Mouse (Mus musculus) MEL (cell line): ENCODE measurements around the gene Morc1. TPM values are rescaled to one million over a fixed set of nuclear protein-coding genes. Genes with fewer than 3 reads are reported as not detected.

Source experiments
- DNase-seq: peaks from one replicate; pipeline ENCODE4 v3.0.0; 2011; ENCODE audit warnings: low read depth, low spot score
- H3K27ac ChIP-seq: 2 replicates; pipeline ENCODE4 v1.5.1; 2012; ENCODE audit warnings: low read depth, mild to moderate bottlenecking, control low read depth, low read length, moderate library complexity; ENCODE audit not compliant: control insufficient read depth
- H3K27me3 ChIP-seq, 2 experiments: fragments of 150-350 bp in 1 of 2; sonication (generic) in 1 of 2; 2 replicates each; pipeline ENCODE4 v1.6.1; 2012; ENCODE audit warnings: low read length in 2 of 2, mild to moderate bottlenecking in 2 of 2, improper control_type of control experiment in 1 of 2, moderate library complexity in 1 of 2; ENCODE audit not compliant: insufficient read depth in 2 of 2, control insufficient read depth in 1 of 2
- H3K36me3 ChIP-seq, 2 experiments: 2 replicates each; pipeline ENCODE4 v1.6.1; 2012 to 2014; ENCODE audit warnings: low read length in 2 of 2, improper control_type of control experiment in 1 of 2, inconsistent platforms in 1 of 2, mild to moderate bottlenecking in 1 of 2; ENCODE audit not compliant: insufficient read depth in 2 of 2, control insufficient read depth in 1 of 2
- H3K4me1 ChIP-seq, 2 experiments: fragments of 150-350 bp in 1 of 2; sonication (generic) in 1 of 2; 2 replicates each; pipeline ENCODE4 v1.6.1; 2012; ENCODE audit warnings: low read length in 2 of 2, improper control_type of control experiment in 1 of 2, mild to moderate bottlenecking in 1 of 2; ENCODE audit not compliant: insufficient read depth in 2 of 2, control insufficient read depth in 1 of 2
- H3K4me3 ChIP-seq, 2 experiments: fragments of 150-350 bp in 1 of 2; sonication (generic) in 1 of 2; 2 replicates each; pipeline ENCODE4 v1.5.1; 2012; ENCODE audit warnings: low read depth in 2 of 2, low read length in 2 of 2, mild to moderate bottlenecking in 2 of 2, moderate library complexity in 2 of 2, control low read depth in 1 of 2, improper control_type of control experiment in 1 of 2; ENCODE audit not compliant: control insufficient read depth in 1 of 2, insufficient read depth in 1 of 2
- H3K79me2 ChIP-seq: 2 replicates; pipeline ENCODE4 v1.6.1; 2012; ENCODE audit warnings: mild to moderate bottlenecking, low read length, moderate library complexity; ENCODE audit not compliant: control insufficient read depth, poor library complexity, insufficient read depth
- H3K9ac ChIP-seq: 2 replicates; pipeline ENCODE4 v1.6.1; 2012; ENCODE audit warnings: low read depth, mild to moderate bottlenecking, control low read depth, low read length, moderate library complexity; ENCODE audit not compliant: control insufficient read depth, poor library complexity, severe bottlenecking
- H3K9me3 ChIP-seq: fragments of 150-350 bp; sonication (generic); replicated peaks from 2 replicates; pipeline ENCODE4 v1.6.1; 2012; ENCODE audit warnings: mild to moderate bottlenecking, low read length, improper control_type of control experiment, moderate library complexity; ENCODE audit not compliant: insufficient read depth
- CTCF ChIP-seq, 3 experiments: IDR thresholded peaks in 2 of 3; conservative IDR thresholded peaks in 1 of 3; 2 replicates each; pipeline ENCODE4 v1.5.1; 2011 to 2012; ENCODE audit warnings: low read length in 3 of 3, low read depth in 2 of 3, mild to moderate bottlenecking in 2 of 3, improper control_type of control experiment in 1 of 3, inconsistent platforms in 1 of 3, mixed read lengths in 1 of 3, moderate library complexity in 1 of 3; ENCODE audit not compliant: control insufficient read depth in 1 of 3, insufficient read depth in 1 of 3, poor library complexity in 1 of 3, severe bottlenecking in 1 of 3
- E2F4 ChIP-seq: IDR thresholded peaks from 2 replicates; pipeline ENCODE4 v1.6.1; 2011; ENCODE audit warnings: low read depth, low read length, improper control_type of control experiment, borderline replicate concordance
- ELF1 ChIP-seq: IDR thresholded peaks from 2 replicates; pipeline ENCODE4 v1.6.1; 2014; ENCODE audit warnings: low read depth, mild to moderate bottlenecking, inconsistent platforms, low read length, improper control_type of control experiment, moderate library complexity
- ETS1 ChIP-seq: IDR thresholded peaks from 2 replicates; pipeline ENCODE4 v1.6.1; 2012; ENCODE audit warnings: low read depth, mild to moderate bottlenecking, inconsistent platforms, low read length, improper control_type of control experiment, moderate library complexity
- GABPA ChIP-seq: IDR thresholded peaks from 2 replicates; pipeline ENCODE4 v1.6.1; 2012; ENCODE audit warnings: low read depth, mild to moderate bottlenecking, inconsistent platforms, low read length, improper control_type of control experiment, moderate library complexity
- KAT2A ChIP-seq: conservative IDR thresholded peaks from 2 replicates; pipeline ENCODE4 v1.6.1; 2012; ENCODE audit warnings: low read depth, low read length, improper control_type of control experiment, inconsistent platforms
- MAFK ChIP-seq: IDR thresholded peaks from 2 replicates; pipeline ENCODE4 v1.6.1; 2011; ENCODE audit warnings: low read depth, mild to moderate bottlenecking, low read length, improper control_type of control experiment, borderline replicate concordance
- MAX ChIP-seq: IDR thresholded peaks from 2 replicates; pipeline ENCODE4 v1.6.1; 2011; ENCODE audit warnings: low read length, improper control_type of control experiment
- MAZ ChIP-seq: IDR thresholded peaks from 2 replicates; pipeline ENCODE4 v1.6.1; 2012; ENCODE audit warnings: low read depth, mild to moderate bottlenecking, inconsistent platforms, low read length, improper control_type of control experiment
- MEF2A ChIP-seq: IDR thresholded peaks from 2 replicates; pipeline ENCODE4 v1.6.1; 2014; ENCODE audit warnings: low read depth, mild to moderate bottlenecking, inconsistent platforms, low read length, improper control_type of control experiment; ENCODE audit not compliant: poor library complexity, insufficient replicate concordance, severe bottlenecking; ENCODE audit errors: extremely low read depth
- MXI1 ChIP-seq: IDR thresholded peaks from 2 replicates; pipeline ENCODE4 v1.6.1; 2011; ENCODE audit warnings: mild to moderate bottlenecking, low read depth, low read length, improper control_type of control experiment
- MYB ChIP-seq: IDR thresholded peaks from 2 replicates; pipeline ENCODE4 v1.6.1; 2011; ENCODE audit warnings: mild to moderate bottlenecking, low read depth, low read length, improper control_type of control experiment
- MYC ChIP-seq: IDR thresholded peaks from 2 replicates; pipeline ENCODE4 v1.6.1; 2011; ENCODE audit warnings: low read depth, mild to moderate bottlenecking, low read length, improper control_type of control experiment, moderate library complexity
- NELFE ChIP-seq: IDR thresholded peaks from 2 replicates; pipeline ENCODE4 v1.6.1; 2011; ENCODE audit warnings: low read depth, low read length, improper control_type of control experiment
- NRF1 ChIP-seq: IDR thresholded peaks from 2 replicates; pipeline ENCODE4 v1.6.1; 2014; ENCODE audit warnings: low read depth, mild to moderate bottlenecking, inconsistent platforms, low read length, improper control_type of control experiment, moderate library complexity; ENCODE audit not compliant: poor library complexity, insufficient read depth, severe bottlenecking
- POLR2A ChIP-seq, 2 experiments: IDR thresholded peaks; 2 replicates each; pipeline ENCODE4 v1.6.1; 2011 to 2012; ENCODE audit warnings: low read length in 2 of 2, mild to moderate bottlenecking in 2 of 2, control low read depth in 1 of 2, improper control_type of control experiment in 1 of 2, low read depth in 1 of 2, moderate library complexity in 1 of 2; ENCODE audit not compliant: control insufficient read depth in 1 of 2, insufficient read depth in 1 of 2, poor library complexity in 1 of 2
- POLR2AphosphoS2 ChIP-seq: IDR thresholded peaks from 2 replicates; pipeline ENCODE4 v1.6.1; 2011; ENCODE audit warnings: low read length, improper control_type of control experiment
- POLR2AphosphoS5 ChIP-seq: IDR thresholded peaks from 2 replicates; pipeline ENCODE4 v1.6.1; 2012; ENCODE audit warnings: low read depth, borderline replicate concordance, mild to moderate bottlenecking, inconsistent platforms, low read length, moderate library complexity, mixed read lengths
- RAD21 ChIP-seq: IDR thresholded peaks from 2 replicates; pipeline ENCODE4 v1.6.1; 2011; ENCODE audit warnings: mild to moderate bottlenecking, low read depth, low read length, improper control_type of control experiment
- SIN3A ChIP-seq: IDR thresholded peaks from 2 replicates; pipeline ENCODE4 v1.6.1; 2012; ENCODE audit warnings: low read length, improper control_type of control experiment, inconsistent platforms
- TAL1 ChIP-seq: IDR thresholded peaks from 2 replicates; pipeline ENCODE4 v1.6.1; 2012; ENCODE audit warnings: mild to moderate bottlenecking, inconsistent platforms, low read length, moderate library complexity, mixed read lengths
- TBP ChIP-seq: IDR thresholded peaks from 2 replicates; pipeline ENCODE4 v1.8.0; 2011; ENCODE audit warnings: low read depth, low read length, improper control_type of control experiment
- UBTF ChIP-seq: IDR thresholded peaks from 2 replicates; pipeline ENCODE4 v1.6.1; 2012; ENCODE audit warnings: low read depth, mild to moderate bottlenecking, inconsistent platforms, low read length, improper control_type of control experiment, moderate library complexity, borderline replicate concordance; ENCODE audit not compliant: insufficient read depth
- USF2 ChIP-seq, 2 experiments: IDR thresholded peaks; 2 replicates each; pipeline ENCODE4 v1.6.1; 2011 to 2012; ENCODE audit warnings: improper control_type of control experiment in 2 of 2, low read length in 2 of 2, borderline replicate concordance in 1 of 2, inconsistent platforms in 1 of 2, low read depth in 1 of 2, mild to moderate bottlenecking in 1 of 2; ENCODE audit not compliant: insufficient read depth in 1 of 2
- ZC3H11A ChIP-seq: IDR thresholded peaks from 2 replicates; pipeline ENCODE4 v1.6.1; 2012; ENCODE audit warnings: low read depth, mild to moderate bottlenecking, inconsistent platforms, low read length, improper control_type of control experiment
- ZKSCAN1 ChIP-seq: IDR thresholded peaks from 2 replicates; pipeline ENCODE4 v1.6.1; 2012; ENCODE audit warnings: low read depth, mild to moderate bottlenecking, inconsistent platforms, low read length, improper control_type of control experiment, moderate library complexity
- ZNF384 ChIP-seq: IDR thresholded peaks from 2 replicates; pipeline ENCODE4 v1.6.1; 2012; ENCODE audit warnings: low read depth, mild to moderate bottlenecking, inconsistent platforms, low read length, improper control_type of control experiment
- polyA plus RNA-seq, 2 experiments: library from polyadenylated mRNA; stranded (reverse) in 1 of 2; unstranded in 1 of 2; fragments of >175 nt in 1 of 2; fragments of >200 nt in 1 of 2; gene quantifications; 2 replicates each; pipeline versions ENCODE4 v1.2.1 to v1.2.4; 2012; ENCODE audit warnings: low replicate concordance in 2 of 2, low read depth in 1 of 2; ENCODE audit not compliant: insufficient read length in 2 of 2, insufficient read depth in 1 of 2, missing spikeins in 1 of 2
- total RNA-seq: library from RNA; depleted of rRNA; stranded (reverse); fragments of 300-350 nt; gene quantifications from 2 replicates; pipeline ENCODE4 v1.2.3, GENCODE M21; 2012

Morc1 gene
- total and polyA plus RNA-seq, 3 experiments: not detected

DNA sequence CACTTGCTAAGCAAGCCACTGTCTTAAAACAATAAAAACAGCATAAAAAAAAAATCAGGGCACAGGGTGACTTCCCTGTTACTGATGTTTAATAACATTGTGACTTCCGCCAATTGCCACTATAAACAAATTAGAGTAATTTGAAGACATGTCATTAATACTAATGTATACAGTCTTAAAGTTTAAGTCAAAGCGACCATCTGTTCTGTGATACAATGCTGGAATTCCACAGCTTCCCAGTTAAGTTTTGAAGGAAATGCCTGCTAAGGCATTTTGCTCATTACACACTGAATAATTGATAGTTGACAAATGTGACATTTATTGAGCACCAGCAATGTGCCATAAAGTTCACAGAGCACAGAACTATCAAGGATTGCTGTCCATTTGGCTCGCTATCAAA lies 12.5 kb upstream of the Morc1 start:
- TF ChIP-seq TBP (no peak), TAL1 (no peak), RAD21 (no peak), POLR2AphosphoS5 (no peak), MAFK (no peak), MYB (no peak), USF2 (IDR thresholded peaks at IDR 0.05; ENCODE audit: borderline replicate concordance in 1 of 2, insufficient read depth in 1 of 2, low read depth in 1 of 2, low read length in 2 of 2) (no peak), MEF2A (no peak), CTCF (IDR thresholded peaks at IDR 0.05 in 2 of 3, conservative IDR thresholded peaks at IDR 0.05 in 1 of 3; ENCODE audit: control insufficient read depth in 1 of 3, insufficient read depth in 1 of 3, low read depth in 2 of 3, low read length in 3 of 3, poor library complexity in 1 of 3, severe bottlenecking in 1 of 3) (no peak), MAZ (no peak), ZC3H11A (no peak), POLR2A (IDR thresholded peaks at IDR 0.05; ENCODE audit: control insufficient read depth in 1 of 2, insufficient read depth in 1 of 2, low read depth in 1 of 2, low read length in 2 of 2, poor library complexity in 1 of 2) (no peak), SIN3A (no peak), POLR2AphosphoS2 (no peak), ZNF384 (no peak), ELF1 (no peak), ZKSCAN1 (no peak), E2F4 (no peak)
- no peaks in the 10 kb centered on the region for H3K79me2 ChIP-seq
- H3K27ac ChIP-seq: no peak overlapping the region
- no peak for DNase-seq
- H3K4me3 ChIP-seq: no peak overlapping the region
- no peaks in the 10 kb centered on the region for H3K4me1 ChIP-seq
- no peaks in the 10 kb centered on the region for H3K27me3 ChIP-seq
- no peak overlapping the region for H3K9ac ChIP-seq
- H3K36me3 ChIP-seq: no peaks in the 10 kb centered on the region
- H3K9me3 ChIP-seq: no peaks in the 10 kb centered on the region

DNA sequence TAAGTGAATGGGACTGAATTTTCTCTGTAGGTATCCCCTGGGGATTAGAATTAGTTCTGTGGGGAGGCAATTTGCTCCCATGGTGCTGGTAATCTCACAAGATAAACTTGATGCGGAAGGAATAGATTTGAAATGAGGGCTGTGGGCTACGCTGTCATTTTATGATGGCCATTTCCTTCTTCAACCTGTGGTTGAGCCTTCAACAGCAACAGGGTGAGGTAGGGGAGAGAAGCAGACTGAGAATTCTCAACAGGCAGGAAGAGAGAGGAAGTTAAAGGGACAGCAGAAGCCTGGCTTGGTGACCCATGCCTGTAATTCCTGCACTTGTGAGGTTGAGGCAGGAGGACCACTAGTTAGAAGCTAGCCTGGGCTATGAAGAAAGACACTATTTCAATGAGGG lies 12.0 kb upstream of the Morc1 start:
- Histone ChIP-seq H3K4me3 (no peak overlapping the region), H3K27ac (no peak overlapping the region), H3K4me1 (no peaks in the 10 kb centered on the region)
- TF ChIP-seq ELF1: no peak
- no peak for TF ChIP-seq ETS1
- no peak for TF ChIP-seq NRF1
- TF ChIP-seq MYB: no peak
- no peak for TF ChIP-seq UBTF
- no peak for TF ChIP-seq MAX
- TF ChIP-seq MXI1: no peak
- TF ChIP-seq KAT2A: no peak
- no peak for TF ChIP-seq NELFE
- no peak for TF ChIP-seq TAL1
- TF ChIP-seq MYC: no peak
- TF ChIP-seq GABPA: no peak
- no peak for TF ChIP-seq E2F4
- TF ChIP-seq POLR2AphosphoS5: no peak
- TF ChIP-seq, all 39 proteins: peak for 0
- Histone ChIP-seq H3K9ac (no peak overlapping the region), H3K27me3 (no peaks in the 10 kb centered on the region), H3K36me3 (no peaks in the 10 kb centered on the region), H3K9me3 (no peaks in the 10 kb centered on the region), H3K79me2 (no peaks in the 10 kb centered on the region)
- DNase-seq: no peak
